Mouse (Mus musculus): ENCODE results near the gene Agap2. TPM values are rescaled to one million over a fixed set of nuclear protein-coding genes. Genes with fewer than 3 reads are reported as not detected.

The Agap2 gene
- polyA plus RNA-seq, 1 experiment from 2014 or later = 0.42 TPM

DNA sequence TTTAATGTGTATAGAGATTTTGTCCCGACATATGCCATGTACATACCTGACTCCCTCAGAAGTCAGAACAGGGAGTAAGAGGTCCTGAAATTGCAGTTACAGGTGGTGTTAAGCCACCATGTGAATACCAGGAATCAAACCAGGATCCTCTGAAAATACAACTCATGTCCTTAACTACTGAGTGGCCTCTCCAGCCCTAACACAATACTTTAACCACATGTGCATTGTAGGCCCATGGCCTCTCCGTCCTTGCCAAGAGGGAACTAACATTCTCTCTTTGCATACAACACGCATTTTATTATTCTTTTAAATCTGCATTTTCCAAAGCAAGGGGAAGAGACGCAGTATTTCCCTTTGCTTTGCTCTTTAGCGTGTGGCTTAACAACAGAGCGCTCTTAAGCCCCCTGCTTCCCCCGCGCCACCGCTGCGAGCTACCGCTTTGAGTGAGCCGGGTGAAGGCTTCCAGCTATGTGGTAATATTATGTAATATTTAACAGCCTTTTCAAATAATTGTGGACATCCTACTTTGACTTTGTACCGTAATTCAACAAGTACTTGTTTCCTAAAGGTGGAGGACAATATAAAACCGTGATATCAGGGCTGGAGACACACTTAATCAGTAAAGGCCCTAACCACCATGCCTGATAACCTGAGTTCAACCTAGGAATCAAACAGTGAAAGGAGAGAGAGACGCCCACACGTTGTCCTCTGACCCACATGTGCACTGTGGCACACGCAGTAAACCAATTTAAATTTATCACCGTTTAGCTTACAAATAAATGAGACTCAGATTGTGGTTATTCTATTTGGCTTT, 63.5 kb downstream of the Agap2 start:
- H3K79me2 ChIP-seq (ENCODE audit: inconsistent target) = no peaks in the 10 kb centered on the region
- no peaks in the 10 kb centered on the region for H3K36me3 ChIP-seq (ENCODE audit: inconsistent target)
- 38% methylated on average over 11 of the region's 18 CpGs for WGBS (ENCODE audit: missing documents)
- no peak overlapping the region for H3K27ac ChIP-seq
- H3K4me3 ChIP-seq (ENCODE audit: inconsistent target) = no peak overlapping the region

DNA sequence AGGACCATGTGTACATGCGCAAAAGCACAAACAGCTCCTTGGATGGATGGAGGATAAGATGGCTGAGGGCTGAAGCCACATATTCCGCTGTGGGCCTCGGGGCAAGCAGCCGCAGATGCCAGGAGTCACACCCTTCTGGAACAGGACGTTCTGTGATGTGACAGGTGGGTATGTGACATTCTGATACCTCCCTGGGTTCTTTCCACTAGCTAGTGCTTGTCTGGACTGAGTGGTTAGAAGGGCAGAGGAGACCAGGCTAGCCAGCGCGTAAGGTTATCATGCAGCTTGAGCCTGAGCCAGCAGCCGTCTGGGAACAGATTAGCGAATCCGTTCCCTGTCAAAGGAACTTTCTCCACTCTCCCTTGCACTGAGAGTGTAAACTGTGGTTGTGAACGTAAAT, 65.9 kb downstream of the Agap2 start:
- Histone ChIP-seq H3K4me3 (ENCODE audit: inconsistent target) (no peak overlapping the region), H3K36me3 (ENCODE audit: inconsistent target) (no peaks in the 10 kb centered on the region), H3K79me2 (ENCODE audit: inconsistent target) (no peaks in the 10 kb centered on the region), H3K27ac (no peak overlapping the region)
- 89% methylated on average over 11 of the region's 11 CpGs for WGBS (ENCODE audit: missing documents)

DNA sequence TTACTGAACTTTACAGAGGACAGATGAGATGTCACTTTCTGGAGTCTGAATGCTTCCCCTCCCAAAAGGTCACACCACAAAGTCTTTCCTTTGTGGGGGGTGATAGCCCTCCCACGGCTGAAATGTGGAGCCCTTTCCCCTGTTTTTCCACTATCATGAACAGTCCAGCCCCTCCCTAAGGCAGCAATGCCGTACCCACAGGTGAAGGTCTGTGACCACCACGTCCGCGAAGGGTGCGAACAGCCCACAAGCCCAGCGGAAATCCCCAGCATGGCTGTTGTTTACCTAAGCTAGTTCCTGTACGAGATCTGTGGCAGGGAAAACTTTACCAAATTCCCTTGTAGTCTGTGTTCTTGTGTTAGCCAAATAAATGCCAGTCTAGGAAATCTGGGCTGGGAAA, 66.4 kb downstream of the Agap2 start:
- Histone ChIP-seq H3K79me2 (ENCODE audit: inconsistent target) (no peaks in the 10 kb centered on the region), H3K36me3 (ENCODE audit: inconsistent target) (no peaks in the 10 kb centered on the region), H3K4me3 (ENCODE audit: inconsistent target) (no peak overlapping the region), H3K27ac (no peak overlapping the region)
- 50% methylated on average over 8 of the region's 8 CpGs for WGBS (ENCODE audit: missing documents)

Other genes with a start within 250 kb of the Agap2 start
- 3.6 to 7.7 TPM (median 7.0 TPM) in 3 replicates for gene Atp23, start 173.9 kb upstream of the Agap2 start, polyA plus RNA-seq (2018)
- 21.1 to 77.3 TPM (median 33.3 TPM) in 3 replicates for gene Ctdsp2, start 96.6 kb upstream of the Agap2 start, polyA plus RNA-seq (2018)
- gene Avil, start 74.6 kb upstream of the Agap2 start, polyA plus RNA-seq (2018) = not detected in 3 replicates
- 4.9 to 22.2 TPM (median 12.8 TPM) in 3 replicates for gene Tsfm, start 44.4 kb upstream of the Agap2 start, polyA plus RNA-seq (2018)
- 3.0 to 14.9 TPM (median 4.6 TPM) in 3 replicates for gene Mettl1, start 33.9 kb upstream of the Agap2 start, polyA plus RNA-seq (2018)
- not detected in 3 replicates for gene Eef1akmt3, start 33.8 kb upstream of the Agap2 start, polyA plus RNA-seq (2018)
- gene Cyp27b1, start 27.0 kb upstream of the Agap2 start, polyA plus RNA-seq (2018) = not detected in 3 replicates
- 1.4 to 1.6 TPM (median 1.5 TPM) in 3 replicates for gene March9, start 15.1 kb upstream of the Agap2 start, polyA plus RNA-seq (2018)
- gene Cdk4, start 11.8 kb upstream of the Agap2 start, polyA plus RNA-seq (2018) = 131 to 178 TPM (median 145 TPM) in 3 replicates
- gene Tspan31, start 5.0 kb upstream of the Agap2 start, polyA plus RNA-seq (2018) = 104 to 129 TPM (median 119 TPM) in 3 replicates
- 173 to 355 TPM (median 215 TPM) in 3 replicates for gene Os9, start 45.8 kb downstream of the Agap2 start, polyA plus RNA-seq (2018)
- 37.2 to 59.2 TPM (median 48.4 TPM) in 3 replicates for gene B4galnt1, start 89.9 kb downstream of the Agap2 start, polyA plus RNA-seq (2018)
- gene Slc26a10, start 105.4 kb downstream of the Agap2 start, polyA plus RNA-seq (2018) = 1.2 TPM in 1 of 3 replicates, not detected in the others
- gene Arhgef25, start 114.8 kb downstream of the Agap2 start, polyA plus RNA-seq (2018) = not detected in 3 replicates
- gene Dtx3, start 120.4 kb downstream of the Agap2 start, polyA plus RNA-seq (2018) = 10.9 to 46.7 TPM (median 15.1 TPM) in 3 replicates
- gene Pip4k2c, start 136.3 kb downstream of the Agap2 start, polyA plus RNA-seq (2018) = 33.0 to 42.7 TPM (median 40.2 TPM) in 3 replicates
- 0.61 to 0.67 TPM (median 0.63 TPM) in 3 replicates for gene Kif5a, start 188.1 kb downstream of the Agap2 start, polyA plus RNA-seq (2018)
- 110 to 121 TPM (median 112 TPM) in 3 replicates for gene Dctn2, start 191.1 kb downstream of the Agap2 start, polyA plus RNA-seq (2018)
- 13.5 to 25.4 TPM (median 19.5 TPM) in 3 replicates for gene Mbd6, start 213.7 kb downstream of the Agap2 start, polyA plus RNA-seq (2018)
- 19.9 to 28.8 TPM (median 20.2 TPM) in 3 replicates for gene Mars, start 236.5 kb downstream of the Agap2 start, polyA plus RNA-seq (2018)
- gene Arhgap9, start 246.7 kb downstream of the Agap2 start, polyA plus RNA-seq (2018) = 48.5 to 115 TPM (median 70.4 TPM) in 3 replicates

Data from macrophage (primary cell).